Mouse (Mus musculus): ENCODE results near the gene Myom3.

Gene Myom3

GRCm38 (mm10) chr4:135814896-135815295, 55.4 kb downstream of the Myom3 start:
- DNase-seq (ENCODE audit: low read depth, low spot score): no peak

- DNase-seq (ENCODE audit: low read depth, low spot score): peak; percentile 60
These were observed 57.5 kb downstream of the Myom3 start for GRCm38 (mm10) chr4:135816905-135817622.

GRCm38 (mm10) chr4:135818366-135818765, 58.9 kb downstream of the Myom3 start:
- no peak for DNase-seq (ENCODE audit: low read depth, low spot score)

- no peak for DNase-seq (ENCODE audit: low read depth, low spot score)
These were observed 60.5 kb downstream of the Myom3 start for GRCm38 (mm10) chr4:135819826-135820526.

GRCm38 (mm10) chr4:135821772-135822171, 62.3 kb downstream of the Myom3 start:
- DNase-seq (ENCODE audit: low read depth, low spot score): no peak

GRCm38 (mm10) chr4:135823298-135823697, 63.8 kb downstream of the Myom3 start:
- DNase-seq (ENCODE audit: low read depth, low spot score): peak; percentile 77

GRCm38 (mm10) chr4:135824254-135824653, 64.7 kb downstream of the Myom3 start:
- DNase-seq (ENCODE audit: low read depth, low spot score): peak; percentile 71

GRCm38 (mm10) chr4:135828491-135828890, 69.0 kb downstream of the Myom3 start:
- DNase-seq (ENCODE audit: low read depth, low spot score): peak; percentile 67

- DNase-seq (ENCODE audit: low read depth, low spot score): no peak
These were observed 72.6 kb downstream of the Myom3 start for GRCm38 (mm10) chr4:135832070-135832469.

- no peak for DNase-seq (ENCODE audit: low read depth, low spot score)
These were observed 74.0 kb downstream of the Myom3 start for GRCm38 (mm10) chr4:135833301-135834123.

GRCm38 (mm10) chr4:135834124-135834717, 74.7 kb downstream of the Myom3 start:
- no peak for DNase-seq (ENCODE audit: low read depth, low spot score)

- DNase-seq (ENCODE audit: low read depth, low spot score): no peak
These were observed 79.4 kb downstream of the Myom3 start for GRCm38 (mm10) chr4:135838925-135839292.

- DNase-seq (ENCODE audit: low read depth, low spot score): no peak
These were observed 79.9 kb downstream of the Myom3 start for GRCm38 (mm10) chr4:135839293-135840011.

- DNase-seq (ENCODE audit: low read depth, low spot score): no peak
These were observed 84.9 kb downstream of the Myom3 start for GRCm38 (mm10) chr4:135844400-135844799.

- DNase-seq (ENCODE audit: low read depth, low spot score): no peak
These were observed 88.1 kb downstream of the Myom3 start for GRCm38 (mm10) chr4:135847581-135847980.

- no peak for DNase-seq (ENCODE audit: low read depth, low spot score)
These were observed 91.0 kb downstream of the Myom3 start for GRCm38 (mm10) chr4:135850411-135851095.

- no peak for DNase-seq (ENCODE audit: low read depth, low spot score)
These were observed 92.4 kb downstream of the Myom3 start for GRCm38 (mm10) chr4:135851942-135852341.

GRCm38 (mm10) chr4:135853987-135854546, 94.6 kb downstream of the Myom3 start:
- DNase-seq (ENCODE audit: low read depth, low spot score): no peak

GRCm38 (mm10) chr4:135854630-135855029, 95.1 kb downstream of the Myom3 start:
- DNase-seq (ENCODE audit: low read depth, low spot score): no peak

GRCm38 (mm10) chr4:135855080-135855479, 95.6 kb downstream of the Myom3 start:
- peak; percentile 65 for DNase-seq (ENCODE audit: low read depth, low spot score)
